Mouse (Mus musculus) liver, embryonic 15.5 days (tissue): ENCODE data around the gene Adgrl1. TPM values are rescaled to one million over a fixed set of nuclear protein-coding genes. Genes with fewer than 3 reads are reported as not detected.
A peak's percentile ranks its signal among the peaks of the same experiment; 100 is the strongest.

Source experiments
- ATAC-seq: fragments of 200-750 bp; cut with Nextera tagmentation; 2 replicates; pipeline ENCODE4 v1.8.0; 2017; ENCODE audit warnings: moderate number of reproducible peaks, mild to moderate bottlenecking, moderate library complexity; ENCODE audit not compliant: insufficient read depth
- H3K27ac ChIP-seq: fragments of 300-500 bp; sonication (generic); replicated peaks from 2 replicates; pipeline ENCODE4 v1.5.1; 2015; ENCODE audit warnings: mild to moderate bottlenecking, inconsistent platforms
- H3K27me3 ChIP-seq: fragments of 300-500 bp; sonication (generic); 2 replicates; pipeline ENCODE4 v1.6.1; 2015; ENCODE audit warnings: mild to moderate bottlenecking, inconsistent platforms
- H3K36me3 ChIP-seq: fragments of 300-500 bp; sonication (generic); replicated peaks from 2 replicates; pipeline ENCODE4 v1.6.1; 2015; ENCODE audit warnings: moderate library complexity, mild to moderate bottlenecking, inconsistent platforms
- H3K4me1 ChIP-seq: fragments of 300-500 bp; sonication (generic); replicated peaks from 2 replicates; pipeline ENCODE4 v1.6.1; 2015; ENCODE audit warnings: inconsistent platforms
- H3K4me2 ChIP-seq: fragments of 300-500 bp; sonication (generic); 2 replicates; pipeline ENCODE4 v1.6.1; 2015; ENCODE audit warnings: moderate library complexity, mild to moderate bottlenecking, inconsistent platforms
- H3K4me3 ChIP-seq: fragments of 300-500 bp; sonication (generic); replicated peaks from 2 replicates; pipeline ENCODE4 v1.5.1; 2015; ENCODE audit warnings: mild to moderate bottlenecking, inconsistent platforms
- H3K9ac ChIP-seq: fragments of 300-500 bp; sonication (generic); 2 replicates; pipeline ENCODE4 v1.6.1; 2015; ENCODE audit warnings: moderate library complexity, mild to moderate bottlenecking, inconsistent platforms
- H3K9me3 ChIP-seq: fragments of 300-500 bp; sonication (generic); replicated peaks from 2 replicates; pipeline ENCODE4 v1.6.1; 2016; ENCODE audit warnings: inconsistent platforms
- WGBS: fragments of 180-500 bp; shearing (Covaris S2); methylation state at CpG from one replicate; pipeline ENCODE4 v1.1.7; 2015; ENCODE audit warnings: mixed read lengths; ENCODE audit not compliant: insufficient replicate concordance; 5-methylcytosine and 5-hydroxymethylcytosine counted together
- polyA plus RNA-seq: library from polyadenylated mRNA; unstranded; fragments of >200 nt; fragmentation: Nextera tagmentation; extraction: Ambion mirVana; gene quantifications from 2 replicates; pipeline ENCODE4 v1.2.1, GENCODE M21; 2015

The Adgrl1 gene
- polyA plus RNA-seq, 1 experiment from 2014 or later, result 1.1 TPM

DNA sequence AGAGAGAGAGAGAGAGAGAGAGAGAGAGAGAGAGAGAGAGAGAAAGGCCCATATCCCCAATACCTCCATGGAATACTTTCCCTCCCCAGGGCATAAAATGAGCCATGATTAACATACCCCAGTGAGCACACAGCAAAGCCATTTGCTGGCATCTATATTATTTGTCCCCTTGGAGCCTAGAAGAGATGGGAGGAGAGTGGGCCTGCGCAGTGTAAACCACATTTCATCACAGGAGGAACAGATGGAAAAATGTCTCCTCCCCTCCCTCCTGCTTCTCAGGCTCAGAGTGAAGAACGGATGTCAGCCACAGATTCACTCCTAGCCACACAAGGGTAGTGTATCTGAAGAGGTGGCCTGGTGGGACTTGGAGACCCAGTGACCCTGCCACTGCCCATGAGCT, 11.5 kb upstream of the Adgrl1 start:
- no peaks in the 10 kb centered on the region for H3K4me1 ChIP-seq
- H3K4me2 ChIP-seq, result no peak overlapping the region
- no peak for ATAC-seq
- H3K36me3 ChIP-seq, result no peaks in the 10 kb centered on the region
- H3K9ac ChIP-seq, result no peak overlapping the region
- no peaks in the 10 kb centered on the region for H3K9me3 ChIP-seq
- H3K4me3 ChIP-seq, result no peak overlapping the region
- 52% methylated on average over 2 of the region's 2 CpGs for WGBS
- peaks cover 2% of the 10 kb centered on the region; the same call in 1 of the 2 replicates for H3K27me3 ChIP-seq
- H3K27ac ChIP-seq, result no peak overlapping the region

- no peak for ATAC-seq
- Histone ChIP-seq H3K27me3 (peaks cover 36% of the 10 kb centered on the region), H3K4me1 (peaks cover 1% of the 10 kb centered on the region), H3K4me2 (no peak overlapping the region), H3K4me3 (no peak overlapping the region), H3K9me3 (no peaks in the 10 kb centered on the region), H3K9ac (no peak overlapping the region), H3K27ac (no peak overlapping the region), H3K36me3 (no peaks in the 10 kb centered on the region)
- WGBS, result 57% methylated on average over 4 of the region's 4 CpGs
These were observed 7.8 kb upstream of the Adgrl1 start for GRCm38 (mm10) chr8:83892061-83892460.

- H3K4me3 ChIP-seq, result no peak overlapping the region
- peaks cover 55% of the 10 kb centered on the region for H3K27me3 ChIP-seq
- no peak overlapping the region for H3K27ac ChIP-seq
- H3K9ac ChIP-seq, result no peak overlapping the region
- H3K4me1 ChIP-seq, result peaks cover 7% of the 10 kb centered on the region
- WGBS, result 3% methylated on average over 5 of the region's 5 CpGs
- no peaks in the 10 kb centered on the region for H3K9me3 ChIP-seq
- no peaks in the 10 kb centered on the region for H3K36me3 ChIP-seq
- H3K4me2 ChIP-seq, result no peak overlapping the region
- no peak for ATAC-seq
These were observed 6.0 kb upstream of the Adgrl1 start for GRCm38 (mm10) chr8:83893915-83894314.

- peaks cover 25% of the 10 kb centered on the region for H3K4me1 ChIP-seq
- H3K4me3 ChIP-seq, result no peak overlapping the region
- H3K27ac ChIP-seq, result no peak overlapping the region
- no peaks in the 10 kb centered on the region for H3K36me3 ChIP-seq
- no peak for ATAC-seq
- H3K9me3 ChIP-seq, result no peaks in the 10 kb centered on the region
- H3K4me2 ChIP-seq, result no peak overlapping the region
- H3K9ac ChIP-seq, result no peak overlapping the region
- peaks cover 75% of the 10 kb centered on the region for H3K27me3 ChIP-seq
- WGBS, result 6% methylated on average over 5 of the region's 5 CpGs
These were observed 4.0 kb upstream of the Adgrl1 start for GRCm38 (mm10) chr8:83895894-83896293.

GRCm38 (mm10) chr8:83896461-83896860, 3.4 kb upstream of the Adgrl1 start:
- no peak for ATAC-seq
- WGBS, result 68% methylated on average over 7 of the region's 7 CpGs
- H3K4me2 ChIP-seq, result no peak overlapping the region
- no peak overlapping the region for H3K27ac ChIP-seq
- H3K36me3 ChIP-seq, result no peaks in the 10 kb centered on the region
- H3K9me3 ChIP-seq, result no peaks in the 10 kb centered on the region
- no peak overlapping the region for H3K4me3 ChIP-seq
- H3K4me1 ChIP-seq, result peaks cover 29% of the 10 kb centered on the region
- peaks cover 80% of the 10 kb centered on the region for H3K27me3 ChIP-seq
- H3K9ac ChIP-seq, result no peak overlapping the region

DNA sequence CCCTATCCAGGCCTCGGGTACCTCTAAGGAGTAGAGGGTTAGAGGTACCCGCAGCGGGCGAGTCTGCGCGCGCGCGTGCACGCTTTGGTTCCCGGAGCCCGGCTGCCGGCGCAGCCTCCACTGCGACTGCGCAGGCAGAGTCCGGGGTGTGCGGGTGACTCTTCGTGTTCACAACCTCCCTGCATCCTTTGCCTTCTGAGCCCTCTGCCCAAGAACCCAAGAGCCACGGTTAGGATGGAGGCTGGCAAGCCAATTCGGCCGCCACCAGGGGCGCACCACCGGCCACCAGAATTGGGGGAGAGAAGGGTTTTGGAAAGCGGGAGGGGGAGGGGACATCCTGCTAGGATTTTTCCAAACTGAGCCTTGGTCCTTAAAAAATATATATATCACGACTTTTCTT, 2.7 kb upstream of the Adgrl1 start:
- H3K4me3 ChIP-seq, result 0 out of 2 replicates have a peak overlapping the region, but pooled peaks have one; percentile 14
- H3K27ac ChIP-seq, result no peak overlapping the region
- peak overlapping the region; percentile 43 for H3K4me2 ChIP-seq
- no peak for ATAC-seq
- no peaks in the 10 kb centered on the region for H3K36me3 ChIP-seq
- H3K27me3 ChIP-seq, result peaks cover 88% of the 10 kb centered on the region
- no peaks in the 10 kb centered on the region for H3K9me3 ChIP-seq
- peaks cover 34% of the 10 kb centered on the region for H3K4me1 ChIP-seq
- H3K9ac ChIP-seq, result no peak overlapping the region
- 9% methylated on average over 26 of the region's 26 CpGs for WGBS

DNA sequence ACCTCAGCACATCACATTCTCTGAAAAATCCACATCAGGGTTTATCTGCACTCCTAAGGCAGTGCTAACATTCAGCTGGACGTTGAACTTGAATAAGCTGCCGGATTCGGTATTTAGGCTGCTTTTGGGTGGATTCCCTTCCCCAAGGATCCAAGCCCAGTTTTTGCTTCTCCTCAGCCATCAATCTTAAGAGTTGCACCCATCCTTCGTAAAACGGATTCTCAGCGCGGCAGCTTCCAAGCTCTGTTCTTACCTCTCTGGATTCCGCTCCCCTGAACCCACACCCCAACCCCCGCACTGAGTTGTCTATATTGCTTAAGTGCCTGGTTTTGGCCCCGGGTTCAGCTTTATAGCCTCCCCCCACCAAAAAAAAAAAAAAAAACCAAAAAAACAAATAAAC, 1.4 kb upstream of the Adgrl1 start:
- Histone ChIP-seq H3K4me3 (no peak overlapping the region), H3K4me2 (peak overlapping the region; percentile 89), H3K27me3 (peaks cover 96% of the 10 kb centered on the region), H3K4me1 (peaks cover 42% of the 10 kb centered on the region), H3K9ac (no peak overlapping the region), H3K36me3 (no peaks in the 10 kb centered on the region), H3K9me3 (no peaks in the 10 kb centered on the region), H3K27ac (no peak overlapping the region)
- no peak for ATAC-seq
- WGBS, result 11% methylated on average over 10 of the region's 10 CpGs

DNA sequence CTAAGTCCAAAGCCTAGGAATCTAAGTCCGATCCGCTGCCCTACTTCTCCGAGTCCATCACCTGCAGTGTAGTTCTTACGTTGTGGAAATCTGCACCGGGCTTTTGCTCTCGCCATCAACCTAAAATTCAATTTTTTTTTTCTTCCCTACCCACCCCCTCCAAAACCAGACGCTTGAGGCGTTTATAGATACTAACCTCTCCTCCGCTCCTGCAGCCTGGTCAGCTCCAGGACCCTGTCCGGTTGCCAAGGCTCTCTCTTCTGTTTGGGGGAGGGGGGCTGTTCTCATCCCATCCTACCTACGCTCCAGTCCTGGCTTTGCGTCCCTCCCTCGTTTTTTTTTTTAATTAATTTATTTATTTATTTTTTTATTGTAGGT, 931 bp upstream of the Adgrl1 start:
- no peaks in the 10 kb centered on the region for H3K36me3 ChIP-seq
- H3K9ac ChIP-seq, result no peak overlapping the region
- no peaks in the 10 kb centered on the region for H3K9me3 ChIP-seq
- peaks cover 43% of the 10 kb centered on the region for H3K4me1 ChIP-seq
- H3K4me2 ChIP-seq, result peak overlapping the region; percentile 89
- H3K27ac ChIP-seq, result 0 out of 2 replicates have a peak overlapping the region, but pooled peaks have one; percentile 38
- H3K4me3 ChIP-seq, result peak overlapping the region; percentile 65
- under 1% methylated on average over 13 of the region's 13 CpGs for WGBS
- ATAC-seq, result no peak
- H3K27me3 ChIP-seq, result peaks cover 93% of the 10 kb centered on the region

DNA sequence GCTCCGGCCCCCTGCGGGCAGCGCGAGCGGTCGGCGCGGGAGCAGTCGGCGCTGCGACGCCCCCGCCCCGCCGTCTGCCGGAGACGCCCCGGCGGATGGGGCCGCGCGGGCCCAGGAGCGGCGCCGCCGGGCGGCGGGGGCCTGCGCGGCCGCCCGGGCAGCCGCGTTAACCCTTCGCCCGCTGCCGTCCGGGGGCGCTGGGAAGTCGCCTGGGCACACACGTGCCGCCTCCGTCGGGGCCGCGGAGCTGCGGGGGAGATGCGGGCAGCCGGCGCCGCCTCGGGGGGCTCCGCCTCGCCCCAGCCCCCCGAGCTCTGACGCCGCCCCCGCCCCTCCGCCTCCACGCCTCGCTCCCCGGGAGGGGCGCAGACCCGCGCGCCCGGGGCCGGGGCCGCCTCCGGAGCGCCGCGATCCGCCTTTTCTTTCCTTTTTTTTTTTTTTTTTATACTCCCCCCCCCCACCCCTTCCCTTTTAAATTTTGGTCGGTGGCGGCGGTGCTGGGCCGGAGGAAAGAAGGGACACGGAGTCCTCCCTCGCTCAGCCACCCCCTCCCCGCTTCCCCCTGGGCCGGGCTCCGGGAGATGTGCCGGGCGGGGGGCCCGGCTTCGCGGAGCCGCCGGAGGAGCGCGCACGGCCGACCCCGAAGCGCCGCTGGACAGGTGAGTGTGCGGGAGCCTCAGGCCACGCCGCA, 506 bp downstream of the Adgrl1 start:
- Histone ChIP-seq H3K9me3 (no peaks in the 10 kb centered on the region), H3K4me1 (peaks cover 48% of the 10 kb centered on the region), H3K36me3 (no peaks in the 10 kb centered on the region), H3K4me2 (peak overlapping the region; percentile 89), H3K9ac (peak overlapping the region; percentile 56), H3K27ac (peak overlapping the region; percentile 38; the same call in 1 of the 2 replicates), H3K4me3 (peak overlapping the region; percentile 65), H3K27me3 (peaks cover 78% of the 10 kb centered on the region)
- WGBS, result under 1% methylated on average over 100 of the region's 100 CpGs
- peak; percentile 15; the same call in 1 of the 2 replicates for ATAC-seq

DNA sequence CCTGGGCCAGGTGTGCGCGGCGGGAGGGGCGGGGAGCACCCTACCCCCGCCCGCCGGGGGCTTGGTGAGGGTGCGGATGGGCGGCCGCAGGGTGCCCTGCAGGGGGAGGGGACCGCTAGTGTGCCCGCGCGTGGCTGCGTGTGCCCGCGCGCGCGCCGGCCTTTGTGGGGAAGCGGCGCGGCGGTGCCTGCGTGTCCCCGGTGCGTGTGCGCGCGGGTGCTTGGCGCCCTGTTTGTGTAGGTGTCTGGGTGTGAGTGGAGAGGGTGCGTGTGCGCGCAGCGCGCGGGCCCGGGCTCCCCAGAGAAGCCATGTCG, 1.0 kb downstream of the Adgrl1 start:
- under 1% methylated on average over 36 of the region's 40 CpGs for WGBS
- Histone ChIP-seq H3K4me2 (peak overlapping the region; percentile 89), H3K4me1 (peaks cover 48% of the 10 kb centered on the region), H3K9ac (no peak overlapping the region; the same call in 1 of the 2 replicates), H3K4me3 (peak overlapping the region; percentile 65), H3K36me3 (no peaks in the 10 kb centered on the region), H3K27ac (no peak overlapping the region), H3K27me3 (peaks cover 73% of the 10 kb centered on the region), H3K9me3 (no peaks in the 10 kb centered on the region)
- no peak for ATAC-seq

- H3K36me3 ChIP-seq, result no peaks in the 10 kb centered on the region
- peak overlapping the region; percentile 89 for H3K4me2 ChIP-seq
- no peak for ATAC-seq
- WGBS, result 28% methylated on average over 14 of the region's 14 CpGs
- no peak overlapping the region for H3K9ac ChIP-seq
- peaks cover 48% of the 10 kb centered on the region for H3K4me1 ChIP-seq
- H3K27me3 ChIP-seq, result peaks cover 64% of the 10 kb centered on the region
- H3K9me3 ChIP-seq, result no peaks in the 10 kb centered on the region
- no peak overlapping the region for H3K27ac ChIP-seq
- no peak overlapping the region for H3K4me3 ChIP-seq
These were observed 1.9 kb downstream of the Adgrl1 start for GRCm38 (mm10) chr8:83901566-83902485.
